Mouse (Mus musculus) lung, postnatal 0 days (tissue): ENCODE results near the gene Tle4. TPM values are rescaled to one million over a fixed set of nuclear protein-coding genes. Genes with fewer than 3 reads are reported as not detected.

Source experiments
- ATAC-seq: fragments of 200-750 bp; cut with Nextera tagmentation; 2 replicates; pipeline ENCODE4 v1.8.0; 2017; ENCODE audit warnings: moderate library complexity
- DNase-seq: peaks from one replicate; pipeline ENCODE4 v3.0.0-alpha.2; 2016; ENCODE audit warnings: low spot score
- H3K27ac ChIP-seq: fragments of 300-500 bp; sonication (generic); 2 replicates; pipeline ENCODE4 v1.5.1; 2014; ENCODE audit warnings: antibody characterized with exemption, mild to moderate bottlenecking, low read length, mixed read lengths
- H3K27me3 ChIP-seq: fragments of 300-500 bp; sonication (generic); replicated peaks from 2 replicates; pipeline ENCODE4 v1.6.1; 2014; ENCODE audit warnings: low read length, mixed read lengths; ENCODE audit not compliant: insufficient read depth
- H3K36me3 ChIP-seq: fragments of 300-500 bp; sonication (generic); 2 replicates; pipeline ENCODE4 v1.6.1; 2014; ENCODE audit warnings: low read length, mixed read lengths; ENCODE audit not compliant: insufficient read depth
- H3K4me1 ChIP-seq: fragments of 300-500 bp; sonication (generic); 2 replicates; pipeline ENCODE4 v1.6.1; 2014; ENCODE audit warnings: antibody characterized with exemption, low read depth, low read length, mixed read lengths; ENCODE audit not compliant: insufficient read depth
- H3K4me2 ChIP-seq: fragments of 300-500 bp; sonication (generic); replicated peaks from 2 replicates; pipeline ENCODE4 v1.6.1; 2014; ENCODE audit warnings: low read depth, mild to moderate bottlenecking, low read length, moderate library complexity, mixed read lengths
- H3K4me3 ChIP-seq: fragments of 300-500 bp; sonication (generic); 2 replicates; pipeline ENCODE4 v1.5.1; 2014; ENCODE audit warnings: low read depth, low read length
- H3K9ac ChIP-seq: fragments of 300-500 bp; sonication (generic); replicated peaks from 2 replicates; pipeline ENCODE4 v1.6.1; 2014; ENCODE audit warnings: low read depth, mild to moderate bottlenecking
- H3K9me3 ChIP-seq: fragments of 300-500 bp; sonication (generic); 2 replicates; pipeline ENCODE4 v1.6.1; 2016; ENCODE audit warnings: low read length, mixed read lengths
- CTCF ChIP-seq: IDR thresholded peaks from 2 replicates; pipeline ENCODE4 v1.5.1; 2016; ENCODE audit warnings: antibody characterized with exemption, mild to moderate bottlenecking
- EP300 ChIP-seq: IDR thresholded peaks from 2 replicates; pipeline ENCODE4 v1.6.1; 2016; ENCODE audit warnings: antibody characterized with exemption, mild to moderate bottlenecking, control low read depth
- WGBS: fragments of 180-500 bp; shearing (Covaris S2); extraction: QIAGEN DNeasy Blood & Tissue Kit; methylation state at CpG from one replicate; pipeline ENCODE4 v1.1.7; 2014; 5-methylcytosine and 5-hydroxymethylcytosine counted together
- polyA plus RNA-seq: library from polyadenylated mRNA; unstranded; fragments of >200 nt; fragmentation: Nextera tagmentation; extraction: Ambion mirVana; gene quantifications from 2 replicates; pipeline ENCODE4 v1.2.1, GENCODE M21; 2015

Tle4 gene
- polyA plus RNA-seq, 1 experiment from 2014 or later, result 12.1 TPM

DNA sequence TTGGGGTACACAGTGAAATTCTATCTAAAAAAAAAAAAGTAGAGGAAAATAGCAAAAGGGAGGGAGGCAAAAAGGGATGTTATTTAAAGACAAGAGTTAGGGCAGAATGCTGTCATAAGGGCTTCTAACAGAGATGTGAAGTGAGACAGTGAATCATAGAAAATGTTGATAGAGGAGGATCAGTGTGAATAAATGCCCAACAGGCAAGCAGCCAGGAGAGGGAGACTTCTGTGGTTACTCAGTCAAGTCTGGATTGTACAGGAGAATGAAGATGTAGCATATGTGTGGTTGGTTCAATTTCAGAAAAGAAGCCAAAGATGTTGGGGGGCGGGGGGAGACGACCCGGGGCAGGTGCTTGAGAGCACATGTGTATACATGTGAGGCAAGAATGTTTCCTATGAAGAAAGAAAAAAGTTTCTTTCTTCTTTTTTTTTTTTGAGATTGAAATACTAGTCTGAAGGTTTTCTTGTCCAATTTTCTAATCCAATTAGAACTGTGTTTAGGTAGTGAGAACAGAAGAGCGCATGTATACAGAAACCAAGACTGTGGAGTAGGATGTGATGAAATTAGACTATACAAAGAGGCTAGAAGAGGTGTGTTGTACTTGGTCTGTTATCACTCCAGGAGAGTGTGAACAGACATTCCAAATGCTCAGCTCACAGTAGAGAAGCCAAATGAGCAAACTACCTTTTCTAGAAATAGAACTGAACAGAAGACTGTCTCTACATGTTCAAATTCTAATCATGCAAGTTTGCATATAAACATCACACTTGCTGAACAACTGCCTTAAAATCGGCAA is 134.4 kb downstream of the Tle4 start:
- Histone ChIP-seq H3K27ac (no peak overlapping the region), H3K4me1 (no peaks in the 10 kb centered on the region), H3K27me3 (no peaks in the 10 kb centered on the region), H3K9me3 (no peaks in the 10 kb centered on the region), H3K4me2 (no peak overlapping the region), H3K36me3 (peaks cover 4% of the 10 kb centered on the region; the same call in 1 of the 2 replicates), H3K9ac (no peak overlapping the region), H3K4me3 (no peak overlapping the region)
- peak; percentile 12; the same call in 1 of the 2 replicates for TF ChIP-seq CTCF
- no peak for TF ChIP-seq EP300
- ATAC-seq, result no peak
- WGBS, result 89% methylated on average over 5 of the region's 5 CpGs
- DNase-seq, result no peak

DNA sequence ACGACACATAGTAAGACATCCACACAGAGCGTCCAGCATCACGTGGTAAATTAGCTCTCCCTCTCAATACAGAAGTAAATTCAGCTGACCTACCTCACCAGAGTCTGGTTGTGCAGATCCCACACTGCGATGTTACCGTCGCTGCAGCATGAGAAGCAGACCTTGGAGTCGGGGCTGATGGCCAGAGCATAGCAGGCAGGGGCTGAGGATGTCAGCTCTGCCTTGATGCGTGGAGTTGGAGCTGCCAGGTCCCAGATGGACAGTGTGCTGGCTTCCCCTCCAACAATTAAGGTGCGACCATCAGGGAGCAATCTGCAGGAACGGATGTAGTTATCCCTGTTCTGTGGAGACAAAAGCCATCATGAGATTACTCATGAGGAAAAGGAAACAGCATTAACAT is 144.4 kb downstream of the Tle4 start:
- Histone ChIP-seq H3K9ac (no peak overlapping the region), H3K27ac (no peak overlapping the region), H3K4me3 (no peak overlapping the region), H3K36me3 (peaks cover 24% of the 10 kb centered on the region; the same call in 1 of the 2 replicates), H3K4me2 (no peak overlapping the region), H3K9me3 (no peaks in the 10 kb centered on the region), H3K4me1 (no peaks in the 10 kb centered on the region), H3K27me3 (no peaks in the 10 kb centered on the region)
- ATAC-seq, result no peak
- DNase-seq, result no peak
- TF ChIP-seq CTCF (no peak), EP300 (no peak)
- 91% methylated on average over 10 of the region's 10 CpGs for WGBS

DNA sequence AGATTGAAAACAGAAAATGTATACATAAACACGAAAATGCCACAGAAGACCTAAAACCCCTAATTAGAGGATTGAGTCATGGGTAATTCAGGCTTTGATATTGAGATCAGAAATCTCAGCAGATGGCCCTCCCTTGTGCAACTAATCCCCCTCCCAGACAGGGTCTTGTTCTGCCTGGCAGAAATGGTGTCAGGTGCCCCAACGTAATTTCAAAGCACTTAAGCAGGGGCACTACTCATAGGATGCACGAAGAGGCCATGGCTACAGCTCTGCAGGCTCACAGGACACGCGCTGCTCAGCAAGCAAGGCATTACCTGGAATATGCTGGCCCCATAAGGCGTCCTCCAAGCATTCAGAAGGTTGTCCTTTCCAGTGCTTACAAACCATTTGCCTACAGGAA is 146.5 kb downstream of the Tle4 start:
- H3K4me3 ChIP-seq, result no peak overlapping the region
- ATAC-seq, result no peak
- no peaks in the 10 kb centered on the region for H3K27me3 ChIP-seq
- no peak for DNase-seq
- no peak overlapping the region for H3K27ac ChIP-seq
- TF ChIP-seq CTCF (no peak), EP300 (no peak)
- 91% methylated on average over 6 of the region's 6 CpGs for WGBS
- no peak overlapping the region for H3K4me2 ChIP-seq
- H3K9ac ChIP-seq, result no peak overlapping the region
- no peaks in the 10 kb centered on the region for H3K4me1 ChIP-seq
- H3K9me3 ChIP-seq, result no peaks in the 10 kb centered on the region
- H3K36me3 ChIP-seq, result peaks cover 24% of the 10 kb centered on the region; the same call in 1 of the 2 replicates

DNA sequence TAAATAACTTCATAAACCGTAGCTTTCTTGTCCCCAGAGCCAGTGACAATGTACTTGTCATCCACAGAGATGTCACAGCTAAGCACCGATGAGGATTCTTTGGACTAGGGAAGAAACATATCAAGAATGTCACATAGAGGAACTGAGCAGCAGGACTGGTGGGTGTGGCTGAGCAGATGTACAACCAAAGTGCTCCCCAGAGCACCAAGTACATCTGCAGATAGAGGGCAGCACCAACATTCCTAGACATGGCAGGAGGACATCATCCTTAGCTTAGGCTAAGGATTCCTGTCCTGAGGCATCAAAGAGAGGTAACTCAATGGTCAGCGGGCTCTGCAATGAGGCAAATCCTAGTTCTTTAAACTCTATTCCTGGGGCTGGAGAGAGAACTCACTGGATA is 148.1 kb downstream of the Tle4 start:
- H3K27me3 ChIP-seq, result no peaks in the 10 kb centered on the region
- no peak for ATAC-seq
- DNase-seq, result peak; percentile 18
- no peak overlapping the region for H3K9ac ChIP-seq
- H3K27ac ChIP-seq, result no peak overlapping the region
- H3K36me3 ChIP-seq, result peaks cover 23% of the 10 kb centered on the region; the same call in 1 of the 2 replicates
- TF ChIP-seq CTCF, result peak; percentile 66
- no peak for TF ChIP-seq EP300
- H3K9me3 ChIP-seq, result no peaks in the 10 kb centered on the region
- no peaks in the 10 kb centered on the region for H3K4me1 ChIP-seq
- 96% methylated on average over 3 of the region's 3 CpGs for WGBS
- no peak overlapping the region for H3K4me3 ChIP-seq
- no peak overlapping the region for H3K4me2 ChIP-seq

DNA sequence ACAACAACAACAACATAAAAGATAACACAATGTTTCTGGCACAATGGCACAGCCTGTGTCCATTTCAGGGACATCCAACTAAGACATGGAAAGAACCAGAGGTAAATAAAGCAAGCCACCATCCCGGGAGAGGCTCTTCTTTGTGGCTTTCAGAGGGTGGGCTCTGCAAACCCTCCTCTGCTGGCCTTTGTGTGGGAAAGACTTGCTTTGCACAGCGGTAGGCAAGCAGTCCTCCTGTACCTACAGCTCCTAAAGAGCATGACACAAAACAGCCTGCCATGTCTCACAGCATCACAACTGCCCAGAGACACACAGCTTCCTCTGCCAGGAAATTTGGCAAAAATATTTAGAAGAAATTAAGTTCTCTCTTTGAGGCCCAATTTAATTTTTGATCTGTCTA is 149.3 kb downstream of the Tle4 start:
- no peak overlapping the region for H3K4me3 ChIP-seq
- H3K9me3 ChIP-seq, result no peaks in the 10 kb centered on the region
- no peak overlapping the region for H3K4me2 ChIP-seq
- peaks cover 14% of the 10 kb centered on the region; the same call in 1 of the 2 replicates for H3K36me3 ChIP-seq
- H3K27me3 ChIP-seq, result no peaks in the 10 kb centered on the region
- H3K27ac ChIP-seq, result no peak overlapping the region
- 82% methylated on average over 2 of the region's 2 CpGs for WGBS
- no peak for DNase-seq
- H3K4me1 ChIP-seq, result no peaks in the 10 kb centered on the region
- ATAC-seq, result no peak
- no peak overlapping the region for H3K9ac ChIP-seq
- TF ChIP-seq CTCF, result no peak
- TF ChIP-seq EP300, result no peak

DNA sequence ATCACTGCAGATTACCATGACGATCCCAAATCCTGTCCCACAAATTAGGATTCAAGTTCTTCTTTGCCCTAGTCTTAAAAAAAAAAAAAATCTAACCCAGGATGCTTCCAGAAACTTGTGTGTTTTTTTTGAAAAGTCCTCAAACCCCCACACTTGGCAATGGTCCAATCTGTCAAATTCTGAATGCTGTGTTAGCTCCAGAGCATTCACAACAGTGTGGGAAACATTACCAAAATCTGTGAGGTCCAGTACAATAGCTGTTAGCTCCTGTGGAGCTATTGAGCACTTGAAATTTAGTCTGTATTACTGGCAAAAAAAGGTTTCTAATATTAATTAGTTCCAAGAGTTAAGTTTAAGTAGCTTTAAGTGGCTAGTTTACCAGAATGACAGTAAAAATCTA is 150.4 kb downstream of the Tle4 start:
- no peaks in the 10 kb centered on the region for H3K9me3 ChIP-seq
- no peaks in the 10 kb centered on the region for H3K4me1 ChIP-seq
- TF ChIP-seq EP300 (no peak), CTCF (no peak)
- 93% methylated on average over 1 of the region's 1 CpGs for WGBS
- DNase-seq (no peak), ATAC-seq (no peak)
- no peaks in the 10 kb centered on the region for H3K27me3 ChIP-seq
- no peak overlapping the region for H3K4me3 ChIP-seq
- H3K36me3 ChIP-seq, result 0 out of 2 replicates have a peak, but pooled peaks cover 9% of the 10 kb centered on the region
- H3K9ac ChIP-seq, result no peak overlapping the region
- no peak overlapping the region for H3K27ac ChIP-seq
- H3K4me2 ChIP-seq, result no peak overlapping the region
